Mouse (Mus musculus): ENCODE results near the gene Gm14139.
"Not testable (repeated sequence)": the region's sequence is repeated elsewhere in the genome, so short reads cannot be mapped to it uniquely, and the experiment has no call there.

The Gm14139 gene

GRCm38 (mm10) chr2:150181570-150181999 is at the start of gene Gm14139:
Gene Gm14139, plus strand, starts transcription at chr2:150181755.
- DNase-seq (ENCODE audit: low read depth), result not testable (repeated sequence)

GRCm38 (mm10) chr2:150132002-150132401 is 49.6 kb upstream of the Gm14139 start:
- peak; percentile 18 for DNase-seq (ENCODE audit: low read depth)

- no peak for DNase-seq (ENCODE audit: low read depth)
Measured at GRCm38 (mm10) chr2:150132773-150133172, 48.8 kb upstream of the Gm14139 start.

GRCm38 (mm10) chr2:150136435-150136897 is 45.1 kb upstream of the Gm14139 start, which contains the start of gene Zfp120:
Gene Zfp120, minus strand, starts transcription at chr2:150136708.
- DNase-seq (ENCODE audit: low read depth), result peak; percentile 96

GRCm38 (mm10) chr2:150166703-150167102 is 14.9 kb upstream of the Gm14139 start:
- DNase-seq (ENCODE audit: low read depth), result no peak

- DNase-seq (ENCODE audit: low read depth), result no peak
Measured at GRCm38 (mm10) chr2:150173833-150174232, 7.7 kb upstream of the Gm14139 start.

- DNase-seq (ENCODE audit: low read depth), result not testable (repeated sequence)
Measured at GRCm38 (mm10) chr2:150179579-150179978, 2.0 kb upstream of the Gm14139 start, which contains the start of gene Gm10770. Gene Gm10770, minus strand, starts transcription at chr2:150179679.

GRCm38 (mm10) chr2:150181046-150181445 is 509 bp upstream of the Gm14139 start:
- not testable (repeated sequence) for DNase-seq (ENCODE audit: low read depth)

GRCm38 (mm10) chr2:150217600-150218362 is 36.2 kb downstream of the Gm14139 start, which contains the start of gene Zfp937:
Gene Zfp937, plus strand, starts transcription at chr2:150218073.
- peak; percentile 31 for DNase-seq (ENCODE audit: low read depth)

- DNase-seq (ENCODE audit: low read depth), result not testable (repeated sequence)
Measured at GRCm38 (mm10) chr2:150218363-150218725, 36.8 kb downstream of the Gm14139 start.

GRCm38 (mm10) chr2:150223263-150223662 is 41.7 kb downstream of the Gm14139 start:
- not testable (repeated sequence) for DNase-seq (ENCODE audit: low read depth)

Data from fibroblast of lung, adult 2 months (primary cell).